Mouse (Mus musculus): ENCODE measurements around the gene Ccdc78. TPM values are rescaled to one million over a fixed set of nuclear protein-coding genes. Genes with fewer than 3 reads are reported as not detected.
"Not testable (repeated sequence)": the region's sequence is repeated elsewhere in the genome, so short reads cannot be mapped to it uniquely, and the experiment has no call there.

Gene Ccdc78
- polyA plus RNA-seq, 1 experiment from 2014 or later: 0.16 TPM

- H3K27ac ChIP-seq (ENCODE audit: low read length); H3K36me3 ChIP-seq (ENCODE audit: insufficient read depth, low read length); H3K4me3 ChIP-seq (ENCODE audit: low read length); ATAC-seq (ENCODE audit: low FRiP score, low TSS enrichment); H3K9ac ChIP-seq (replicated peaks; ENCODE audit: low read length); H3K4me2 ChIP-seq (replicated peaks; ENCODE audit: low read depth, low read length); H3K9me3 ChIP-seq (ENCODE audit: low read length): not testable (repeated sequence)
- H3K4me1 ChIP-seq (ENCODE audit: insufficient read depth, low read length): peaks cover 10% of the 10 kb centered on the region; the same call in 1 of the 2 replicates
- H3K27me3 ChIP-seq (ENCODE audit: insufficient read depth, low read length): peaks cover 47% of the 10 kb centered on the region
- WGBS: 50% methylated on average over 2 of the region's 2 CpGs
Observed at GRCm38 (mm10) chr17:25807452-25807851, 21.1 kb downstream of the Ccdc78 start.

GRCm38 (mm10) chr17:25808028-25808427 lies 21.6 kb downstream of the Ccdc78 start:
- Histone ChIP-seq H3K4me2 (replicated peaks; ENCODE audit: low read depth, low read length) (0 out of 2 replicates have a peak overlapping the region, but pooled peaks have one; percentile 97), H3K27me3 (ENCODE audit: insufficient read depth, low read length) (peaks cover 49% of the 10 kb centered on the region), H3K4me3 (ENCODE audit: low read length) (peak overlapping the region; percentile 63; the same call in 1 of the 2 replicates), H3K9me3 (ENCODE audit: low read length) (no peaks in the 10 kb centered on the region), H3K9ac (replicated peaks; ENCODE audit: low read length) (no peak overlapping the region), H3K36me3 (ENCODE audit: insufficient read depth, low read length) (no peaks in the 10 kb centered on the region), H3K27ac (ENCODE audit: low read length) (no peak overlapping the region), H3K4me1 (ENCODE audit: insufficient read depth, low read length) (peaks cover 10% of the 10 kb centered on the region; the same call in 1 of the 2 replicates)
- no peak for ATAC-seq (ENCODE audit: low FRiP score, low TSS enrichment)
- WGBS: 29% methylated on average over 5 of the region's 5 CpGs

- Histone ChIP-seq H3K4me1 (ENCODE audit: insufficient read depth, low read length) (peaks cover 10% of the 10 kb centered on the region; the same call in 1 of the 2 replicates), H3K9ac (replicated peaks; ENCODE audit: low read length) (peak within 1 kb of the TSS; percentile 62), H3K4me2 (replicated peaks; ENCODE audit: low read depth, low read length) (peak within 1 kb of the TSS; percentile 97), H3K4me3 (ENCODE audit: low read length) (peak within 1 kb of the TSS; percentile 63), H3K27ac (ENCODE audit: low read length) (no peak within 1 kb of the TSS), H3K36me3 (ENCODE audit: insufficient read depth, low read length) (no peaks in the 10 kb centered on the region), H3K27me3 (ENCODE audit: insufficient read depth, low read length) (peaks cover 43% of the 10 kb centered on the region), H3K9me3 (ENCODE audit: low read length) (no peaks in the 10 kb centered on the region)
- peak; percentile 72 for ATAC-seq (ENCODE audit: low FRiP score, low TSS enrichment)
- WGBS: under 1% methylated on average over 80 of the region's 100 CpGs
Observed at GRCm38 (mm10) chr17:25808789-25809605, 22.6 kb downstream of the Ccdc78 start, which contains the start of gene Fbxl16. Gene Fbxl16 (plus strand): TSS chr17:25809085.

- ATAC-seq (ENCODE audit: low FRiP score, low TSS enrichment): peak; percentile 46
- H3K36me3 ChIP-seq (ENCODE audit: insufficient read depth, low read length): no peaks in the 10 kb centered on the region
- H3K27me3 ChIP-seq (ENCODE audit: insufficient read depth, low read length): peaks cover 47% of the 10 kb centered on the region
- no peak overlapping the region for H3K27ac ChIP-seq (ENCODE audit: low read length)
- peak overlapping the region; percentile 97 for H3K4me2 ChIP-seq (replicated peaks; ENCODE audit: low read depth, low read length)
- WGBS: 7% methylated on average over 23 of the region's 25 CpGs
- H3K4me1 ChIP-seq (ENCODE audit: insufficient read depth, low read length): peaks cover 10% of the 10 kb centered on the region; the same call in 1 of the 2 replicates
- peak overlapping the region; percentile 63 for H3K4me3 ChIP-seq (ENCODE audit: low read length)
- H3K9ac ChIP-seq (replicated peaks; ENCODE audit: low read length): peak overlapping the region; percentile 62
- H3K9me3 ChIP-seq (ENCODE audit: low read length): no peaks in the 10 kb centered on the region
Observed at GRCm38 (mm10) chr17:25809606-25810340, 23.4 kb downstream of the Ccdc78 start.

- 77% methylated on average over 4 of the region's 4 CpGs for WGBS
- no peak for ATAC-seq (ENCODE audit: low FRiP score, low TSS enrichment)
- Histone ChIP-seq H3K4me1 (ENCODE audit: insufficient read depth, low read length) (peaks cover 10% of the 10 kb centered on the region; the same call in 1 of the 2 replicates), H3K27ac (ENCODE audit: low read length) (no peak overlapping the region), H3K4me3 (ENCODE audit: low read length) (no peak overlapping the region), H3K9me3 (ENCODE audit: low read length) (no peaks in the 10 kb centered on the region), H3K9ac (replicated peaks; ENCODE audit: low read length) (no peak overlapping the region), H3K27me3 (ENCODE audit: insufficient read depth, low read length) (peaks cover 51% of the 10 kb centered on the region), H3K36me3 (ENCODE audit: insufficient read depth, low read length) (no peaks in the 10 kb centered on the region), H3K4me2 (replicated peaks; ENCODE audit: low read depth, low read length) (no peak overlapping the region)
Observed at GRCm38 (mm10) chr17:25810890-25811289, 24.5 kb downstream of the Ccdc78 start.

- Histone ChIP-seq H3K4me3 (ENCODE audit: low read length) (no peak overlapping the region), H3K9ac (replicated peaks; ENCODE audit: low read length) (no peak overlapping the region), H3K36me3 (ENCODE audit: insufficient read depth, low read length) (no peaks in the 10 kb centered on the region), H3K27me3 (ENCODE audit: insufficient read depth, low read length) (peaks cover 55% of the 10 kb centered on the region), H3K27ac (ENCODE audit: low read length) (no peak overlapping the region), H3K4me1 (ENCODE audit: insufficient read depth, low read length) (peaks cover 10% of the 10 kb centered on the region; the same call in 1 of the 2 replicates), H3K9me3 (ENCODE audit: low read length) (no peaks in the 10 kb centered on the region), H3K4me2 (replicated peaks; ENCODE audit: low read depth, low read length) (no peak overlapping the region)
- peak; percentile 49 for ATAC-seq (ENCODE audit: low FRiP score, low TSS enrichment)
- WGBS: under 1% methylated on average over 19 of the region's 20 CpGs
Observed at GRCm38 (mm10) chr17:25813471-25813870, 27.1 kb downstream of the Ccdc78 start.

- Histone ChIP-seq H3K4me3 (ENCODE audit: low read length) (no peak overlapping the region), H3K9me3 (ENCODE audit: low read length) (no peaks in the 10 kb centered on the region), H3K9ac (replicated peaks; ENCODE audit: low read length) (no peak overlapping the region), H3K27ac (ENCODE audit: low read length) (no peak overlapping the region), H3K4me1 (ENCODE audit: insufficient read depth, low read length) (0 out of 2 replicates have a peak, but pooled peaks cover 5% of the 10 kb centered on the region), H3K36me3 (ENCODE audit: insufficient read depth, low read length) (no peaks in the 10 kb centered on the region), H3K4me2 (replicated peaks; ENCODE audit: low read depth, low read length) (no peak overlapping the region), H3K27me3 (ENCODE audit: insufficient read depth, low read length) (peaks cover 49% of the 10 kb centered on the region)
- 87% methylated on average over 11 of the region's 11 CpGs for WGBS
- no peak for ATAC-seq (ENCODE audit: low FRiP score, low TSS enrichment)
Observed at GRCm38 (mm10) chr17:25817662-25818061, 31.3 kb downstream of the Ccdc78 start.

- WGBS: 4% methylated on average over 46 of the region's 46 CpGs
- ATAC-seq (ENCODE audit: low FRiP score, low TSS enrichment): peak; percentile 17; the same call in 1 of the 2 replicates
- Histone ChIP-seq H3K36me3 (ENCODE audit: insufficient read depth, low read length) (no peaks in the 10 kb centered on the region), H3K4me3 (ENCODE audit: low read length) (peak overlapping the region; percentile 28), H3K9me3 (ENCODE audit: low read length) (no peaks in the 10 kb centered on the region), H3K9ac (replicated peaks; ENCODE audit: low read length) (0 out of 2 replicates have a peak overlapping the region, but pooled peaks have one; percentile 22), H3K27ac (ENCODE audit: low read length) (no peak overlapping the region), H3K27me3 (ENCODE audit: insufficient read depth, low read length) (peaks cover 46% of the 10 kb centered on the region), H3K4me2 (replicated peaks; ENCODE audit: low read depth, low read length) (peak overlapping the region; percentile 47), H3K4me1 (ENCODE audit: insufficient read depth, low read length) (peaks cover 9% of the 10 kb centered on the region; the same call in 1 of the 2 replicates)
Observed at GRCm38 (mm10) chr17:25818851-25819780, 32.7 kb downstream of the Ccdc78 start.

- Histone ChIP-seq H3K27me3 (ENCODE audit: insufficient read depth, low read length) (peaks cover 27% of the 10 kb centered on the region), H3K36me3 (ENCODE audit: insufficient read depth, low read length) (peaks cover 15% of the 10 kb centered on the region), H3K4me1 (ENCODE audit: insufficient read depth, low read length) (peaks cover 25% of the 10 kb centered on the region), H3K27ac (ENCODE audit: low read length) (peak within 1 kb of the TSS; percentile 41), H3K9me3 (ENCODE audit: low read length) (no peaks in the 10 kb centered on the region), H3K4me3 (ENCODE audit: low read length) (peak within 1 kb of the TSS; percentile 75), H3K9ac (replicated peaks; ENCODE audit: low read length) (peak within 1 kb of the TSS; percentile 86), H3K4me2 (replicated peaks; ENCODE audit: low read depth, low read length) (peak within 1 kb of the TSS; percentile 98)
- peak; percentile 76 for ATAC-seq (ENCODE audit: low FRiP score, low TSS enrichment)
- under 1% methylated on average over 18 of the region's 18 CpGs for WGBS
Observed at GRCm38 (mm10) chr17:25823452-25823851, 37.1 kb downstream of the Ccdc78 start, which contains the start of gene Wdr24. Gene Wdr24 (plus strand): TSS chr17:25823627.

All from kidney, embryonic 16.5 days (tissue).